Mouse (Mus musculus): ENCODE measurements around the gene Olfr901. TPM values are rescaled to one million over a fixed set of nuclear protein-coding genes. Genes with fewer than 3 reads are reported as not detected.

The Olfr901 gene
- polyA plus RNA-seq, 1 experiment from 2014 or later, result not detected

Other genes starting within 250 kb of the Olfr901 start
- gene Olfr891, start 248.6 kb upstream of the Olfr901 start, polyA plus RNA-seq (2014; fragmentation: Nextera tagmentation; extraction: Ambion mirVana), result not detected in 2 replicates
- gene Olfr893, start 221.1 kb upstream of the Olfr901 start, polyA plus RNA-seq (2014; fragmentation: Nextera tagmentation; extraction: Ambion mirVana), result not detected in 2 replicates
- not detected in 2 replicates for gene Olfr894, start 211.4 kb upstream of the Olfr901 start, polyA plus RNA-seq (2014; fragmentation: Nextera tagmentation; extraction: Ambion mirVana)
- not detected in 2 replicates for gene Olfr143, start 176.7 kb upstream of the Olfr901 start, polyA plus RNA-seq (2014; fragmentation: Nextera tagmentation; extraction: Ambion mirVana)
- not detected in 2 replicates for gene Olfr895, start 161.6 kb upstream of the Olfr901 start, polyA plus RNA-seq (2014; fragmentation: Nextera tagmentation; extraction: Ambion mirVana)
- not detected in 2 replicates for gene Olfr896-ps1, start 138.3 kb upstream of the Olfr901 start, polyA plus RNA-seq (2014; fragmentation: Nextera tagmentation; extraction: Ambion mirVana)
- not detected in 2 replicates for gene Olfr25, start 100.4 kb upstream of the Olfr901 start, polyA plus RNA-seq (2014; fragmentation: Nextera tagmentation; extraction: Ambion mirVana)
- not detected in 2 replicates for gene Olfr898, start 81.0 kb upstream of the Olfr901 start, polyA plus RNA-seq (2014; fragmentation: Nextera tagmentation; extraction: Ambion mirVana)
- not detected in 2 replicates for gene Olfr250, start 62.6 kb upstream of the Olfr901 start, polyA plus RNA-seq (2014; fragmentation: Nextera tagmentation; extraction: Ambion mirVana)
- not detected in 2 replicates for gene Olfr251, start 52.4 kb upstream of the Olfr901 start, polyA plus RNA-seq (2014; fragmentation: Nextera tagmentation; extraction: Ambion mirVana)
- not detected in 2 replicates for gene Olfr147, start 27.8 kb upstream of the Olfr901 start, polyA plus RNA-seq (2014; fragmentation: Nextera tagmentation; extraction: Ambion mirVana)
- gene Olfr902, start 18.2 kb downstream of the Olfr901 start, polyA plus RNA-seq (2014; fragmentation: Nextera tagmentation; extraction: Ambion mirVana), result not detected in 2 replicates
- gene Olfr904, start 33.7 kb downstream of the Olfr901 start, polyA plus RNA-seq (2014; fragmentation: Nextera tagmentation; extraction: Ambion mirVana), result not detected in 2 replicates
- not detected in 2 replicates for gene Olfr905, start 41.7 kb downstream of the Olfr901 start, polyA plus RNA-seq (2014; fragmentation: Nextera tagmentation; extraction: Ambion mirVana)
- not detected in 2 replicates for gene Olfr906, start 57.6 kb downstream of the Olfr901 start, polyA plus RNA-seq (2014; fragmentation: Nextera tagmentation; extraction: Ambion mirVana)
- not detected in 2 replicates for gene Olfr907, start 66.3 kb downstream of the Olfr901 start, polyA plus RNA-seq (2014; fragmentation: Nextera tagmentation; extraction: Ambion mirVana)
- gene Olfr911-ps1, start 92.1 kb downstream of the Olfr901 start, polyA plus RNA-seq (2014; fragmentation: Nextera tagmentation; extraction: Ambion mirVana), result not detected in 2 replicates
- not detected in 2 replicates for gene Olfr910, start 108.4 kb downstream of the Olfr901 start, polyA plus RNA-seq (2014; fragmentation: Nextera tagmentation; extraction: Ambion mirVana)
- not detected in 2 replicates for gene Olfr912, start 150.7 kb downstream of the Olfr901 start, polyA plus RNA-seq (2014; fragmentation: Nextera tagmentation; extraction: Ambion mirVana)
- gene Olfr913, start 163.3 kb downstream of the Olfr901 start, polyA plus RNA-seq (2014; fragmentation: Nextera tagmentation; extraction: Ambion mirVana), result not detected in 2 replicates
- gene Olfr914, start 175.6 kb downstream of the Olfr901 start, polyA plus RNA-seq (2014; fragmentation: Nextera tagmentation; extraction: Ambion mirVana), result not detected in 2 replicates
- gene Olfr916, start 230.4 kb downstream of the Olfr901 start, polyA plus RNA-seq (2014; fragmentation: Nextera tagmentation; extraction: Ambion mirVana), result not detected in 2 replicates
- not detected in 2 replicates for gene Olfr917, start 236.4 kb downstream of the Olfr901 start, polyA plus RNA-seq (2014; fragmentation: Nextera tagmentation; extraction: Ambion mirVana)
- not detected in 2 replicates for gene Olfr918, start 245.1 kb downstream of the Olfr901 start, polyA plus RNA-seq (2014; fragmentation: Nextera tagmentation; extraction: Ambion mirVana)

All from forebrain, embryonic 11.5 days (tissue).